Mouse (Mus musculus) neural tube, embryonic 12.5 days (tissue): ENCODE results near the gene Prcp. TPM values are rescaled to one million over a fixed set of nuclear protein-coding genes. Genes with fewer than 3 reads are reported as not detected.

Experiments
- ATAC-seq: fragments of 200-750 bp; cut with Nextera tagmentation; 2 replicates; pipeline ENCODE4 v1.8.0; 2017; ENCODE audit warnings: low read depth, mild to moderate bottlenecking, moderate TSS enrichment, moderate library complexity; ENCODE audit not compliant: low FRiP score
- H3K27ac ChIP-seq: fragments of 300-500 bp; sonication (generic); 2 replicates; pipeline ENCODE4 v1.5.1; 2016
- H3K27me3 ChIP-seq: fragments of 300-500 bp; sonication (generic); replicated peaks from 2 replicates; pipeline ENCODE4 v1.6.1; 2016; ENCODE audit warnings: mild to moderate bottlenecking
- H3K36me3 ChIP-seq: fragments of 300-500 bp; sonication (generic); 2 replicates; pipeline ENCODE4 v1.6.1; 2016; ENCODE audit warnings: mild to moderate bottlenecking
- H3K4me1 ChIP-seq: fragments of 300-500 bp; sonication (generic); 2 replicates; pipeline ENCODE4 v1.6.1; 2016
- H3K4me2 ChIP-seq: fragments of 300-500 bp; sonication (generic); replicated peaks from 2 replicates; pipeline ENCODE4 v1.6.1; 2016; ENCODE audit warnings: mild to moderate bottlenecking
- H3K4me3 ChIP-seq: fragments of 300-500 bp; sonication (generic); 2 replicates; pipeline ENCODE4 v1.5.1; 2016
- H3K9ac ChIP-seq: fragments of 300-500 bp; sonication (generic); 2 replicates; pipeline ENCODE4 v1.6.1; 2016; ENCODE audit warnings: mild to moderate bottlenecking
- H3K9me3 ChIP-seq: fragments of 300-500 bp; sonication (generic); 2 replicates; pipeline ENCODE4 v1.6.1; 2016; ENCODE audit warnings: mild to moderate bottlenecking
- WGBS: fragments of 180-500 bp; shearing (Covaris S2); methylation state at CpG from one replicate; pipeline ENCODE4 v1.1.7; 2016; 5-methylcytosine and 5-hydroxymethylcytosine counted together
- polyA plus RNA-seq: library from polyadenylated mRNA; unstranded; fragments of >200 nt; fragmentation: Nextera tagmentation; extraction: Ambion mirVana; gene quantifications from 2 replicates; pipeline ENCODE4 v1.2.1, GENCODE M21; 2016

The Prcp gene
- 20.5 and 22.4 TPM in 2 replicates for polyA plus RNA-seq

DNA sequence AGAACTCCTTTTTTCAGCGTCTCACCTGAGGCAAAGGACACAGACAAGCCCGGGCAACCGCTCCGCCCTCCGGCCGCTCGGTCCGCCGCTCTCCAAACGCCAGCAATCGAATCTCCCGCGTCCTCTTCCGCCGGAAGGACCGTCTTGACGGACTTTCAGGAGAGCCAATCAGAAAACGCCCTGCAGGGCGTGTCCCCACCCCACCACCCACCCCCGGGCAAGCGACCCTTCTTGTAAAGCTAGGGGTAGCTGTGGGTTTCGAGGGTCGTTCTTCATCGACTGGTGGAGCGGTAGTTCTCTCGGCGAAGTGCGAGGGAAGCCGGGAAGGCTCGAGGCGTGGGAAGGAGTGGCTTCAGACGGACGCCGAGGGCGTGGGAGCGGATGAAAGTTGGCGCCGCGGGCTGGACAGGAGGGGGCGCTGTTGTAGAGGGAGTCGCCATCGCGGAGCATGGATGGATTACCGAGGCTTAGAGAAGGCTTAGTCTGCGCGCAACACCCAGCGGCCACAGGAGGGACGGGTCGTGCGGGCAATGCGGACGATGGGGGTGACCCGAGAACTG lies at the start of gene Prcp, which contains the start of gene Ddias:
Gene Prcp (plus strand): TSS at position 355 of the 560 bp plus-strand sequence.
Gene Ddias (minus strand): TSS at position 132 of the 560 bp plus-strand sequence.
- H3K4me2 ChIP-seq = peak within 1 kb of the TSS; percentile 78
- peak within 1 kb of the TSS; percentile 71 for H3K9ac ChIP-seq
- no peaks in the 10 kb centered on the region for H3K27me3 ChIP-seq
- no peaks in the 10 kb centered on the region for H3K36me3 ChIP-seq
- WGBS = under 1% methylated on average over 53 of the region's 53 CpGs
- peak within 1 kb of the TSS; percentile 94 for H3K27ac ChIP-seq
- peak; percentile 94 for ATAC-seq
- no peaks in the 10 kb centered on the region for H3K9me3 ChIP-seq
- H3K4me1 ChIP-seq = peaks cover 15% of the 10 kb centered on the region
- H3K4me3 ChIP-seq = peak within 1 kb of the TSS; percentile 59

DNA sequence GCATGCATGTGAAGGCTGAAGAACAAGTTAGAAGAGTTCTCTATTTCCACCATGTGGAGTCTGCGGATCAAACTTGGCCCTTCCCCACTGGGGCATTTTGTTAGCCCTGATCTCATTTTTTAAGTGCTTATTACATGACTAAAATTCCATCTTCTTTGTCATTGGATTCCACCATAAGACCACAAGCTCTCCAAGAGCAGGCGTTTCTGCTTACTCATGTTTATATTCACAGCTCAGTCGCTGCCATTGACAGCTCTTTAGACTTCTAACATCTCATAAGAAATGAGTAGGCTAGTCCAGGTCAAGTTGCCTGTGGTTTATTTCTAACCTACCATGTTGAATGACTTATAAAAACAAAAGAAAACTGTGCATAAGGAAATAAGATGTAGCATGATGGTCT lies 48.0 kb upstream of the Prcp start:
- H3K27me3 ChIP-seq = no peaks in the 10 kb centered on the region
- H3K4me2 ChIP-seq = no peak overlapping the region
- WGBS = 94% methylated on average over 3 of the region's 3 CpGs
- H3K36me3 ChIP-seq = no peaks in the 10 kb centered on the region; the same call in none of the 2 replicates
- no peaks in the 10 kb centered on the region for H3K4me1 ChIP-seq
- no peak overlapping the region for H3K9ac ChIP-seq
- H3K4me3 ChIP-seq = no peak overlapping the region
- no peaks in the 10 kb centered on the region for H3K9me3 ChIP-seq
- ATAC-seq = no peak
- H3K27ac ChIP-seq = no peak overlapping the region

DNA sequence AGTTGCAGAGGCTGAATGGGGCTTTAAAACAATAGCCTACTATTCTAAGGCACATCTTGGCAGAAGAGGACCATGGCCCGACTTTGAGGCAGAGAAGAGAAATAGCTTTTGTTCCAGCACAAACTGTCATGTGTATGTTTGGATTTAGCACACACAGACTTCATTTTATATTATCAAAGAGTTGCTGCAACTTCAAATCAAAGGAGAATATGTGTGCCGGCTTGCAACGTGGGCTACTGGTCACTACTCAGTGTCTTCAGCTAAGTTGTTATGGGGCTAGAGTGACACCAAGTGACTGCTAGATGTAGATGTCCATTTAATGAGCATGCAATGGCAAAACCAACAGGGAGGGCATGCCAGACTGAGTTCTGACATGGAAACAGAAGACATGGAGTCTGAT lies 46.3 kb upstream of the Prcp start:
- H3K9ac ChIP-seq = no peak overlapping the region
- H3K36me3 ChIP-seq = peaks cover 5% of the 10 kb centered on the region
- H3K9me3 ChIP-seq = no peaks in the 10 kb centered on the region
- no peaks in the 10 kb centered on the region for H3K4me1 ChIP-seq
- H3K4me3 ChIP-seq = no peak overlapping the region
- 55% methylated on average over 3 of the region's 3 CpGs for WGBS
- H3K27me3 ChIP-seq = no peaks in the 10 kb centered on the region
- no peak for ATAC-seq
- no peak overlapping the region for H3K27ac ChIP-seq
- H3K4me2 ChIP-seq = no peak overlapping the region

DNA sequence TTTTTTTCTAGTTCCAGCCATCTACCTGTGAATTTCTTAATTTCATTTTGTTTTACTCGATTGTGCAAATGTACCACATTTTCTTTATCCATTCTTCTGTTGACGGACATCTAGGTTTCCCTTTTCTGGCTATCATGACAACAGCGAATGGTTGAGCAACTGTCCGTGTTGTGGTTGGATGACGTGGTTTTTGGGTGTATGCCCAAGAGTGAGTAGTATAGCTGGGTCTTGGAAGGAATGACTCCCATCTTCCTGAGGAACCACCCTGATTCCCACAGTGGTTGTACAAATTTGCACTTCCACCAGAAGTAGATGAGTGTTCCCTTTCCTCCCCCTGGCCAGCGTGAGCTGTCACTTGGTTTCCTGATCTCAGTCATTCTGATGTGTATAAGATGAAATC lies 41.9 kb upstream of the Prcp start:
- H3K36me3 ChIP-seq = peaks cover 13% of the 10 kb centered on the region
- 92% methylated on average over 6 of the region's 6 CpGs for WGBS

DNA sequence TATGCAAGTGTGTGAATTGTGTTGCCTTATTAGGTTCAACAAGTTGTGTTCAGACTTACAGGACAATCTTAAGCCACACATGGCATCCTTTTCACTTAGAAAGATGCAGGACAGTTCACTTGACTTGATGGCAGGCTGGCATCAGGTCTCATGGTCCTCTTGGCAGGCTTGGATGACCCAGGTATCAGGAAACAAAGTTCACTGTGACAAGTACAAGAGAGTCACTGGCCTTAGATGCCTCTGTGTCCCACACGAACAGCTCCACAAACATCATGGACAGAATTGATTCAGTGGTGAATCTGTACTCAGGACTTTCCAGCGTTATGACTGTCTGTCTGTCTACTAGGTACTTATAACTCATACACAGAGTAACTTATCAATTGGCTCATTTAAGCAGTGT lies 39.9 kb upstream of the Prcp start:
- Histone ChIP-seq H3K9ac (no peak overlapping the region), H3K27ac (no peak overlapping the region), H3K9me3 (no peaks in the 10 kb centered on the region), H3K4me3 (no peak overlapping the region), H3K4me2 (no peak overlapping the region), H3K4me1 (no peaks in the 10 kb centered on the region), H3K36me3 (peaks cover 13% of the 10 kb centered on the region), H3K27me3 (no peaks in the 10 kb centered on the region)
- ATAC-seq = no peak
- WGBS = 88% methylated on average over 2 of the region's 2 CpGs

More for the DNA sequence above, 41.9 kb upstream of the Prcp start:
- no peak overlapping the region for H3K4me2 ChIP-seq
- ATAC-seq = no peak
- H3K4me1 ChIP-seq = no peaks in the 10 kb centered on the region
- H3K27ac ChIP-seq = no peak overlapping the region
- H3K9me3 ChIP-seq = no peaks in the 10 kb centered on the region
- H3K4me3 ChIP-seq = no peak overlapping the region
- no peaks in the 10 kb centered on the region for H3K27me3 ChIP-seq
- H3K9ac ChIP-seq = no peak overlapping the region

DNA sequence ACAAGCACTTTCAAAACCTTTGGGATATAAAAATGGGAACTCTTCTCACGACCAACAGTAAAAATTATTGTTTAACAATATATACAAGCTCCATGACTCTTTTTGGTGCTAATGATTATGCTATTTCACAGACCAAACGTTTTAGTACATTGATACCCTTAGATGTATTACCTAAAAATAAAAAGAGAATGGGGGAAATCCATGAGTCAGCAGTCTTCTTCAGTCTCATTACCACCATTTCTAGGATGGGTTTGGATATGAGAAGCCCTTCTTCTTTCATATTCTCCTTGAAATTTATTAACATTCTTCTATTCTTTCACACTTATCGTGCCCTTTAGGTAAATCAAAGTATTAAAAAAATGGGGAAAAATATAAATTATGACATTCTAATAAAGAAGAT lies 37.8 kb upstream of the Prcp start:
- WGBS = 87% methylated on average over 3 of the region's 3 CpGs
- Histone ChIP-seq H3K9ac (no peak overlapping the region), H3K27me3 (no peaks in the 10 kb centered on the region), H3K4me3 (no peak overlapping the region), H3K4me2 (no peak overlapping the region), H3K36me3 (peaks cover 13% of the 10 kb centered on the region), H3K9me3 (no peaks in the 10 kb centered on the region), H3K4me1 (no peaks in the 10 kb centered on the region), H3K27ac (no peak overlapping the region)
- no peak for ATAC-seq

DNA sequence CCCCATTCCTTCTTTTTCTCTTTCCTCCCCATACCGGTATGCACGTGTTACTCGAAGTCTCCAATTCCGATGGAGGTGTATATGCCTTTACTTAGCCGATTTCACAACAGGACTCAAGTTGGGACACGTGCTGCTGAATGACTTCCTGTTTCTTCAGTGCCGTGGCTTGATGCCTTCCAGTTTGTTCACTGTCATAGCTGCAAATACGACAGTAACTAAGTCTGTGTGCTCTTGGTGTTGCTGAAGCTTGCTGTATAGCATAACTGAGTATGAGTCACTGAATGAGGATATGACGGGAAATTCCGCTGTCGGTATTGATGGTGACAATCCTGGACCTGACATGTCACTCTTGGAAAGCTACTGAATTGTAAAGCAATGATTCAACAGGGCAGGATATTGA lies 37.0 kb upstream of the Prcp start:
- Histone ChIP-seq H3K9ac (no peak overlapping the region), H3K4me3 (no peak overlapping the region), H3K4me2 (no peak overlapping the region), H3K36me3 (peaks cover 13% of the 10 kb centered on the region), H3K27me3 (no peaks in the 10 kb centered on the region), H3K4me1 (no peaks in the 10 kb centered on the region), H3K9me3 (no peaks in the 10 kb centered on the region), H3K27ac (no peak overlapping the region)
- 89% methylated on average over 11 of the region's 11 CpGs for WGBS
- ATAC-seq = no peak

DNA sequence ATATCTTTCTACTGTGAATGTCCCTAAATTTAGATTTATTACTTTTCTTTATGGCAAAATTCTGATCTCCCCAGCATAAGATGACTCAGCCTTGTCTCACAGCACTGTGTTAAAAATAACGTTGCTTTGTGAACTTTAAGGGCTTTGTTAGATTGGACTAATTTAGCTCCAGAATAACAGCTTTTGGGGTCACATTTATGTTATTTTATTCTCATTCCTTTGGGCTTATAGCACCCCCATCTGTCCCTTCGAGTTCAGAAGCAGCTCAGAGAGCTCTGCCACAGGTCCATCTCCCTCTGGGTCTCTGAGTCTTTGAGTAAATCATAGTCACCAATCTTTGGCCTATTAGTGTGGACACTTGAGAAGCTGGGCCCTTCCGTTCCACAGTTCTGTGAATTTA lies 36.4 kb upstream of the Prcp start:
- Histone ChIP-seq H3K4me1 (no peaks in the 10 kb centered on the region), H3K9ac (no peak overlapping the region), H3K36me3 (peaks cover 8% of the 10 kb centered on the region), H3K4me3 (no peak overlapping the region), H3K27ac (no peak overlapping the region), H3K4me2 (no peak overlapping the region), H3K9me3 (no peaks in the 10 kb centered on the region), H3K27me3 (no peaks in the 10 kb centered on the region)
- ATAC-seq = no peak
- WGBS = 69% methylated on average over 3 of the region's 3 CpGs

DNA sequence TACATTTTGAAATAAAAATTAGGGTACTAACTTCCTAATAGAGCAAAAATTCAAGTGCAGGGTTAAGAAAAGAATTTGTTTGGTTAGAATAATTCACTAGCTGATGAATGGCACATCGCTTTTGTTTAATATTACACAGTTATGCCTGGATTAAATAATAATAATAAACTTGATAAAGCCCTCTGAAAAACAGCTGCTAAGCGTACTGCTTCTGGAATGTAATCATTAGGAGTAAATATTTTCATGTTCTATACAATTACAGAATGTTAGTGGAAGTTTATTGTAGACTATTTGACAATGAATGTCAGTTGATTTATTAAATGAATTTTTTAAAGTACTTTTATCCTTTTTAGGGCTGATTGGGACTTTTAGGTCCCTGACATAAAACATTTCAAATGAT lies 32.0 kb upstream of the Prcp start:
- H3K27me3 ChIP-seq = no peaks in the 10 kb centered on the region
- H3K9me3 ChIP-seq = no peaks in the 10 kb centered on the region
- H3K27ac ChIP-seq = no peak overlapping the region
- no peak overlapping the region for H3K4me2 ChIP-seq
- no peak overlapping the region for H3K9ac ChIP-seq
- H3K36me3 ChIP-seq = no peaks in the 10 kb centered on the region
- 86% methylated on average over 2 of the region's 2 CpGs for WGBS
- H3K4me1 ChIP-seq = no peaks in the 10 kb centered on the region
- no peak for ATAC-seq
- H3K4me3 ChIP-seq = no peak overlapping the region

DNA sequence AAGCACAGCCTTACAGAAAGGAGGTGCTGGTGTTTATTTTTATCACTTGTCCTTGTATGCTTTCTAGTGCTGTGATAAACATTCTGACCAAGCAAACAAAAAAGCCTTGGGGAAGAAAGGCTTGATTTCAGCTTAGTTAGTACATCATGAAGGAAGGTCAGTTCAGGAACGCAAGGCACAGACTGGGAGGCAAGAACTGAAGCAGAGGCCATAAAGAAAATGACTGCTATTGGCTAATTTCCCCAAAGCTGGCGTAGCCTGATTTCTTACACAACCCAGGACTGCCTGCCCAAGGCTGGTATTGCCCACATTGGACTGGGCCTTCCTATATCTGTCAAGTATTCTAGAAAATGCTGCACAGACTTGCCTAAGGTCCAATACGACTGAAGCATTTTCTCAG lies 26.0 kb upstream of the Prcp start:
- H3K27ac ChIP-seq = no peak overlapping the region
- no peaks in the 10 kb centered on the region for H3K27me3 ChIP-seq
- no peaks in the 10 kb centered on the region for H3K4me1 ChIP-seq
- H3K36me3 ChIP-seq = no peaks in the 10 kb centered on the region
- no peak for ATAC-seq
- no peak overlapping the region for H3K4me2 ChIP-seq
- H3K4me3 ChIP-seq = no peak overlapping the region
- H3K9ac ChIP-seq = no peak overlapping the region
- 78% methylated on average over 3 of the region's 3 CpGs for WGBS
- H3K9me3 ChIP-seq = no peaks in the 10 kb centered on the region

DNA sequence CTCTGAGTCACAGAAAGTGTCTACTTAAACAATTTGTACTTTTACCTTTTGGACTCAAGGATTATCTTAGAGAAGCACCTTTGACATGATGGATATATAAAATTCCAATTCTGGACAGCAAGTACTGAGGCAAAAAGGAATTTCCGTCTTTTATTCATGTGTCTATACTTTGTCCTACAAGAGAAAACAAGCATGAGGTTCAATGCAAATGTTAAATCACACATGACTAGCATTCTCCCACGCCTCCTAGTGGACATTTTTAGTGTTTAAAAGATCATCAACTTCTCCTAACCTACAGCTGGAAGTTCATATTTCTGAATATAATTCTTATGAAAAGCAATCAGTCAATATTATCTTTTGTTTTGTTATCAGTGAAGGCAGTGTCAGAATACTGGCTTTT lies 7.7 kb upstream of the Prcp start:
- Histone ChIP-seq H3K36me3 (no peaks in the 10 kb centered on the region), H3K4me1 (no peaks in the 10 kb centered on the region), H3K27me3 (no peaks in the 10 kb centered on the region), H3K9ac (no peak overlapping the region), H3K9me3 (no peaks in the 10 kb centered on the region), H3K4me2 (no peak overlapping the region), H3K27ac (no peak overlapping the region), H3K4me3 (no peak overlapping the region)
- WGBS = 42% methylated on average over 2 of the region's 2 CpGs
- no peak for ATAC-seq

DNA sequence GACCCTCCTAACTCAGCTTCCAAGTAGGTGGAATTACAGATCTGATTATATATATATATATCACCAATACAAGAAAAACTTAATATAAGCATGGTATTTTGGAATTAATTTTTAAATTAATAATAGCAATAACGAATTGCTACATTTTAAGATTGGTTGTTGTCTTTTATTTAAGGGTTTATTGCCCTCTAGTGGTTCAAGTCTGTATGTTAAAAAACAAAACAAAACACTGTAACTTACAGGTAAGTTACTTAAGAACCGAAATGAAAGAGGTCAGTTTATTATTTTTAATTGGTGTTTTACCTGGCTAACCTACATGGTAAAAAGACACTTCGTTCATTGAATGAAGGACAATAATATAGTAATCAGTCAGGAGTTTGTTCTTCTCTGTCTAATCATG lies 4.1 kb upstream of the Prcp start:
- no peak for ATAC-seq

DNA sequence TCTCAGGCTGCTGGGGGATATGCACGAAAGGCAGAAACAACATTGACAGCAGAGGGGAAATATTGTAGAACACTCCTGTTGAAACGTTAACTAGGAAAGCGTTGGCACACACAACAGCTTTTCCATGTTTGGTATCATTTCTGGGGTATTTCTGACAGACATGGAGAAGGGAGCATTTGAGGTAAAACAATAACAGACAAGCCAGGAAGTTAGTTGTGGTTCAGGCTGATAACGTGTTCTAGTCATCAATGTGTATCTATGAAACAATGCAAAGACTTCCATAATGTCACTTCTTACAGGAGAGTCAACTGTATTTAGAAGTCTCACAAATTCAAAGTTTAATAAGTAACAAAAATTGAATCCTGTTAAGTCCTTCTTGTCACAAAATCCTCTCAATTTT lies 2.7 kb upstream of the Prcp start:
- no peaks in the 10 kb centered on the region for H3K36me3 ChIP-seq
- 92% methylated on average over 4 of the region's 4 CpGs for WGBS
- H3K9me3 ChIP-seq = no peaks in the 10 kb centered on the region
- H3K4me3 ChIP-seq = no peak overlapping the region
- no peak for ATAC-seq
- peaks cover 11% of the 10 kb centered on the region for H3K4me1 ChIP-seq
- H3K27ac ChIP-seq = no peak overlapping the region
- no peak overlapping the region for H3K9ac ChIP-seq
- H3K27me3 ChIP-seq = no peaks in the 10 kb centered on the region
- H3K4me2 ChIP-seq = no peak overlapping the region

More for the DNA sequence above, 4.1 kb upstream of the Prcp start:
- peaks cover 5% of the 10 kb centered on the region for H3K4me1 ChIP-seq
- H3K4me2 ChIP-seq = no peak overlapping the region
- no peak overlapping the region for H3K27ac ChIP-seq
- no peak overlapping the region for H3K9ac ChIP-seq
- WGBS = 87% methylated on average over 3 of the region's 3 CpGs
- H3K36me3 ChIP-seq = no peaks in the 10 kb centered on the region
- H3K9me3 ChIP-seq = no peaks in the 10 kb centered on the region
- H3K27me3 ChIP-seq = no peaks in the 10 kb centered on the region
- no peak overlapping the region for H3K4me3 ChIP-seq
